ENCODE assay signal across 8 mouse cellular contexts in genomic region chr10:83219729-83220128, GRCm38 (mm10).
DNase-seq lines count a peak whose midpoint lies in the region; ATAC-seq and TF ChIP-seq lines count a peak whose summit lies in the region.
"Had no signal": no experiment of that assay in that cellular context is flagged by ENCODE, and none has a peak within 500 bp of the region (broad histone marks: within the 10 kb centered on the region; RNA-seq: fewer than 3 reads in every experiment).

No protein-coding gene starts in this region.

- no peaks in the 10 kb centered on the region for H3K4me1 ChIP-seq in ES-E14 (ENCODE audit: control insufficient read depth in 2 of 2, insufficient read depth in 2 of 2, low read length in 2 of 2, poor library complexity in 1 of 2)
- peaks cover 3% of the 10 kb centered on the region; the same call in 1 of the 2 replicates for H3K4me1 ChIP-seq in embryonic facial prominence, embryonic 10.5 days

- ATAC-seq in hematopoietic stem cell, adult 5-6 weeks (replicated peaks in 1 of 2; ENCODE audit: insufficient read depth in 1 of 2, low FRiP score in 2 of 2, low TSS enrichment in 1 of 2, low read depth in 1 of 2, poor library complexity in 2 of 2, severe bottlenecking in 2 of 2): peak; percentile 56 to 60; a peak in 3 of 4 replicates

- WGBS in embryonic facial prominence, embryonic 10.5 days: 26% methylated on average over 12 of the region's 12 CpGs

- no peaks in the 10 kb centered on the region for H3K36me3 ChIP-seq in ES-E14 (ENCODE audit: control insufficient read depth, insufficient read depth, low read length, poor library complexity, severe bottlenecking)
- H3K36me3 ChIP-seq in embryonic facial prominence, embryonic 10.5 days (replicated peaks): no peaks in the 10 kb centered on the region
- H3K36me3 ChIP-seq: heart, embryonic 15.5 days had no signal

- no peak overlapping the region for H3K9ac ChIP-seq in ES-E14 (ENCODE audit: insufficient read depth, low read depth, low read length, poor library complexity, severe bottlenecking)
- H3K9ac ChIP-seq: heart, embryonic 15.5 days had no signal

- no peak overlapping the region for H3K27ac ChIP-seq in ES-E14 (ENCODE audit: insufficient read depth, low read depth, low read length, poor library complexity, severe bottlenecking)
- no peak overlapping the region for H3K27ac ChIP-seq in embryonic facial prominence, embryonic 10.5 days (replicated peaks)
- H3K27ac ChIP-seq: heart, embryonic 15.5 days had no signal

- H3K4me3 ChIP-seq in ES-E14 (ENCODE audit: insufficient read depth in 1 of 2, low read depth in 1 of 2, low read length in 2 of 2, poor library complexity in 1 of 2, severe bottlenecking in 1 of 2): no peak overlapping the region
- H3K4me3 ChIP-seq in embryonic facial prominence, embryonic 10.5 days: no peak overlapping the region
- H3K4me3 ChIP-seq: heart, embryonic 15.5 days had no signal

- in situ Hi-C loops in ES-E14 (cut with MboI; ENCODE audit: low sequenced_read_pairs in 2 of 2, unreplicated experiment in 2 of 2): no loop called here

- H3K27me3 ChIP-seq in embryonic facial prominence, embryonic 10.5 days (replicated peaks; ENCODE audit: low read depth, poor library complexity, severe bottlenecking): no peaks in the 10 kb centered on the region; the same call in 1 of the 2 replicates
- H3K27me3 ChIP-seq: heart, embryonic 15.5 days had no signal

- DNase-seq in ES-E14 (ENCODE audit: low read depth, low spot score): peak; percentile 75
- peak; percentile 36 for DNase-seq in adrenal gland, postnatal 25 days
- peak; percentile 77 for DNase-seq in embryonic facial prominence, embryonic 10.5 days (ENCODE audit: low spot score)
- peak; percentile 27 for DNase-seq in layer of hippocampus, adult 9-11 months
- peak; percentile 73 for DNase-seq in mesoderm, embryonic 11.5 days (ENCODE audit: low read depth, low spot score)
- peak; percentile 59 for DNase-seq in right cerebral cortex, postnatal 14 days

- no peaks in the 10 kb centered on the region for H3K9me3 ChIP-seq in ES-E14 (ENCODE audit: control insufficient read depth, insufficient read depth, low read depth, low read length)
- H3K9me3 ChIP-seq in embryonic facial prominence, embryonic 10.5 days: no peaks in the 10 kb centered on the region
- H3K9me3 ChIP-seq: heart, embryonic 15.5 days had no signal

TF ChIP-seq in ES-E14, 5 proteins besides CTCF, POLR2A, EP300 and RAD21:
- TF ChIP-seq ZC3H11A (IDR thresholded peaks at IDR 0.05; ENCODE audit: borderline replicate concordance, low read depth, low read length): peak; percentile 33; the same call in 1 of the 2 replicates
- no peak for TF ChIP-seq CHD2 (IDR thresholded peaks at IDR 0.05; ENCODE audit: low read depth, low read length)

Comparison
In these comparisons a context has a peak if more than half of its experiments do, and no peak if none do; other contexts are left out.
1. DNase-seq: peak in every context shown above with its lines; median percentile 77 in embryonic facial prominence, embryonic 10.5 days; 75 in ES-E14; 73 in mesoderm, embryonic 11.5 days; 59 in right cerebral cortex, postnatal 14 days; 36 in adrenal gland, postnatal 25 days; 27 in layer of hippocampus, adult 9-11 months.